Mouse (Mus musculus): ENCODE data around the gene Cep70. TPM values are rescaled to one million over a fixed set of nuclear protein-coding genes. Genes with fewer than 3 reads are reported as not detected.

Gene Cep70
- polyA plus RNA-seq (2014; fragmentation: Nextera tagmentation; extraction: Ambion mirVana), result 51.0 and 57.5 TPM in 2 replicates

GRCm38 (mm10) chr9:99243190-99243894 lies at the start of gene Cep70:
Gene Cep70, plus strand, starts transcription at chr9:99243367.
- ATAC-seq (replicated peaks; ENCODE audit: low FRiP score) (peak; percentile 95), DNase-seq (ENCODE audit: low spot score) (peak; percentile 98)
- Histone ChIP-seq H3K4me1 (replicated peaks; ENCODE audit: control insufficient read depth, insufficient read depth, low read length) (no peaks in the 10 kb centered on the region; the same call in 1 of the 2 replicates), H3K27ac (ENCODE audit: low read depth, low read length) (peak within 1 kb of the TSS; percentile 48; the same call in 1 of the 2 replicates), H3K4me2 (ENCODE audit: low read depth, low read length, severe bottlenecking) (peak within 1 kb of the TSS; percentile 73), H3K4me3 (ENCODE audit: low read depth, low read length) (peak within 1 kb of the TSS; percentile 87), H3K27me3 (ENCODE audit: control insufficient read depth, insufficient read depth, low read length) (no peaks in the 10 kb centered on the region), H3K36me3 (ENCODE audit: control insufficient read depth, insufficient read depth, low read length) (no peaks in the 10 kb centered on the region; the same call in 1 of the 2 replicates), H3K9ac (ENCODE audit: low read length) (peak within 1 kb of the TSS; percentile 84), H3K9me3 (ENCODE audit: control insufficient read depth, low read length) (no peaks in the 10 kb centered on the region)
- under 1% methylated on average over 66 of the region's 66 CpGs for WGBS

DNA sequence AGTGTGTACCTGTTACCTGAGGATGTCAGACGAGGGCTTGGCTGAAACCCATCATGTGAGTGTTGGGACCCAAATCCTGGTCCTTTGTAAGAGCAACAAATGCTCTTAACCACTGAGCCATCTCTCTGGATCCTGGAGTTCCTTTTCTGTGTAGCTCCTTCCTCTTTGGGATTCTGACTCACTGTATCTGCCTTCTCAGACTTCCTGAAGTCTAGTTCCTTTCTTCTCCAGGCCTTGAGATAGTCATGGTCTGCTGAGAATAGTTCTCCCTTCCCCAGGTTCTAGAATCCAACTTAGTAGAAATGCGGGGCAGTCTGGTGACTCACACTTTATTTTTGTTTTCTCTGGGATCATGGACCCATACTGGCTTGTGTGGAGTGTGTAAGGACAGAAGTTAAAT lies 30.5 kb upstream of the Cep70 start:
- WGBS, result 87% methylated on average over 2 of the region's 2 CpGs
- H3K27me3 ChIP-seq (ENCODE audit: control insufficient read depth, insufficient read depth, low read length), result no peaks in the 10 kb centered on the region
- H3K36me3 ChIP-seq (ENCODE audit: control insufficient read depth, insufficient read depth, low read length), result no peaks in the 10 kb centered on the region
- no peaks in the 10 kb centered on the region for H3K9me3 ChIP-seq (ENCODE audit: control insufficient read depth, low read length)
- no peak for ATAC-seq (replicated peaks; ENCODE audit: low FRiP score)
- H3K9ac ChIP-seq (ENCODE audit: low read length), result no peak overlapping the region
- H3K4me1 ChIP-seq (replicated peaks; ENCODE audit: control insufficient read depth, insufficient read depth, low read length), result no peaks in the 10 kb centered on the region
- no peak overlapping the region for H3K4me3 ChIP-seq (ENCODE audit: low read depth, low read length)
- H3K4me2 ChIP-seq (ENCODE audit: low read depth, low read length, severe bottlenecking), result no peak overlapping the region
- no peak for DNase-seq (ENCODE audit: low spot score)
- no peak overlapping the region for H3K27ac ChIP-seq (ENCODE audit: low read depth, low read length)

- no peak for DNase-seq (ENCODE audit: low spot score)
- WGBS, result 84% methylated on average over 2 of the region's 2 CpGs
- Histone ChIP-seq H3K36me3 (ENCODE audit: control insufficient read depth, insufficient read depth, low read length) (no peaks in the 10 kb centered on the region), H3K4me2 (ENCODE audit: low read depth, low read length, severe bottlenecking) (no peak overlapping the region), H3K27me3 (ENCODE audit: control insufficient read depth, insufficient read depth, low read length) (no peaks in the 10 kb centered on the region), H3K27ac (ENCODE audit: low read depth, low read length) (no peak overlapping the region), H3K9ac (ENCODE audit: low read length) (no peak overlapping the region), H3K4me3 (ENCODE audit: low read depth, low read length) (no peak overlapping the region), H3K4me1 (replicated peaks; ENCODE audit: control insufficient read depth, insufficient read depth, low read length) (no peaks in the 10 kb centered on the region), H3K9me3 (ENCODE audit: control insufficient read depth, low read length) (no peaks in the 10 kb centered on the region)
- ATAC-seq (replicated peaks; ENCODE audit: low FRiP score), result no peak
Measured at GRCm38 (mm10) chr9:99216182-99216581, 27.0 kb upstream of the Cep70 start.

- no peak overlapping the region for H3K9ac ChIP-seq (ENCODE audit: low read length)
- H3K27me3 ChIP-seq (ENCODE audit: control insufficient read depth, insufficient read depth, low read length), result no peaks in the 10 kb centered on the region
- no peak; the same call in 1 of the 2 replicates for ATAC-seq (replicated peaks; ENCODE audit: low FRiP score)
- WGBS, result 32% methylated on average over 6 of the region's 6 CpGs
- peak; percentile 71 for DNase-seq (ENCODE audit: low spot score)
- H3K4me2 ChIP-seq (ENCODE audit: low read depth, low read length, severe bottlenecking), result no peak overlapping the region
- H3K4me1 ChIP-seq (replicated peaks; ENCODE audit: control insufficient read depth, insufficient read depth, low read length), result no peaks in the 10 kb centered on the region
- no peaks in the 10 kb centered on the region for H3K36me3 ChIP-seq (ENCODE audit: control insufficient read depth, insufficient read depth, low read length)
- no peak overlapping the region for H3K4me3 ChIP-seq (ENCODE audit: low read depth, low read length)
- no peak overlapping the region for H3K27ac ChIP-seq (ENCODE audit: low read depth, low read length)
- H3K9me3 ChIP-seq (ENCODE audit: control insufficient read depth, low read length), result no peaks in the 10 kb centered on the region
Measured at GRCm38 (mm10) chr9:99217999-99218719, 25.0 kb upstream of the Cep70 start.

DNA sequence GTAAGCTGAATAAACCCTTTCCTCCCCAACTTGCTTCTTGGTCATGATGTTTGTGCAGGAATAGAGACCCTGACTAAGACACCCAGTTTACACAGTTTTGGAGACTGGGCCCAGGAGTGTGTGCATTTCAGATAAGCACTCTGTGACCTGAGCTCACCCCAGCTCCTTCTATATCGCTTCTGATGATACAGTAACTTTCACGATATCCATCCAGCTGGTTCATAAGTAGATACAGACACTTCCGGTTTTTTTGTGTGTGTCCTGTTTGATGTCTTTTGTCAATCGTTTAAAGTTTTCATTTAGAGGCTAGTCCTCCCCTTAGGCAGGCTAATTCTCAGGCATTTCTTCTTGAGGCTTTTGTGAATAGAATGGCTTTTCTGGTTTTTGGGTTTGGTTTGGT lies 21.5 kb upstream of the Cep70 start:
- no peak for ATAC-seq (replicated peaks; ENCODE audit: low FRiP score)
- no peaks in the 10 kb centered on the region for H3K36me3 ChIP-seq (ENCODE audit: control insufficient read depth, insufficient read depth, low read length)
- WGBS, result 90% methylated on average over 4 of the region's 4 CpGs
- no peaks in the 10 kb centered on the region for H3K4me1 ChIP-seq (replicated peaks; ENCODE audit: control insufficient read depth, insufficient read depth, low read length)
- no peak overlapping the region for H3K9ac ChIP-seq (ENCODE audit: low read length)
- H3K4me2 ChIP-seq (ENCODE audit: low read depth, low read length, severe bottlenecking), result no peak overlapping the region
- no peak overlapping the region for H3K27ac ChIP-seq (ENCODE audit: low read depth, low read length)
- H3K4me3 ChIP-seq (ENCODE audit: low read depth, low read length), result no peak overlapping the region
- H3K9me3 ChIP-seq (ENCODE audit: control insufficient read depth, low read length), result no peaks in the 10 kb centered on the region
- H3K27me3 ChIP-seq (ENCODE audit: control insufficient read depth, insufficient read depth, low read length), result no peaks in the 10 kb centered on the region
- DNase-seq (ENCODE audit: low spot score), result no peak

GRCm38 (mm10) chr9:99224583-99224982 lies 18.6 kb upstream of the Cep70 start:
- Histone ChIP-seq H3K4me3 (ENCODE audit: low read depth, low read length) (no peak overlapping the region), H3K36me3 (ENCODE audit: control insufficient read depth, insufficient read depth, low read length) (no peaks in the 10 kb centered on the region), H3K9ac (ENCODE audit: low read length) (no peak overlapping the region), H3K27ac (ENCODE audit: low read depth, low read length) (no peak overlapping the region), H3K4me1 (replicated peaks; ENCODE audit: control insufficient read depth, insufficient read depth, low read length) (no peaks in the 10 kb centered on the region), H3K27me3 (ENCODE audit: control insufficient read depth, insufficient read depth, low read length) (no peaks in the 10 kb centered on the region), H3K4me2 (ENCODE audit: low read depth, low read length, severe bottlenecking) (no peak overlapping the region), H3K9me3 (ENCODE audit: control insufficient read depth, low read length) (no peaks in the 10 kb centered on the region)
- 54% methylated on average over 3 of the region's 3 CpGs for WGBS
- ATAC-seq (replicated peaks; ENCODE audit: low FRiP score) (no peak), DNase-seq (ENCODE audit: low spot score) (no peak)

GRCm38 (mm10) chr9:99229450-99229849 lies 13.7 kb upstream of the Cep70 start:
- Histone ChIP-seq H3K36me3 (ENCODE audit: control insufficient read depth, insufficient read depth, low read length) (no peaks in the 10 kb centered on the region), H3K4me2 (ENCODE audit: low read depth, low read length, severe bottlenecking) (no peak overlapping the region), H3K27me3 (ENCODE audit: control insufficient read depth, insufficient read depth, low read length) (no peaks in the 10 kb centered on the region), H3K4me3 (ENCODE audit: low read depth, low read length) (no peak overlapping the region), H3K27ac (ENCODE audit: low read depth, low read length) (no peak overlapping the region), H3K4me1 (replicated peaks; ENCODE audit: control insufficient read depth, insufficient read depth, low read length) (no peaks in the 10 kb centered on the region), H3K9ac (ENCODE audit: low read length) (no peak overlapping the region), H3K9me3 (ENCODE audit: control insufficient read depth, low read length) (no peaks in the 10 kb centered on the region)
- no peak for ATAC-seq (replicated peaks; ENCODE audit: low FRiP score)
- DNase-seq (ENCODE audit: low spot score), result no peak
- WGBS, result 88% methylated on average over 14 of the region's 14 CpGs

DNA sequence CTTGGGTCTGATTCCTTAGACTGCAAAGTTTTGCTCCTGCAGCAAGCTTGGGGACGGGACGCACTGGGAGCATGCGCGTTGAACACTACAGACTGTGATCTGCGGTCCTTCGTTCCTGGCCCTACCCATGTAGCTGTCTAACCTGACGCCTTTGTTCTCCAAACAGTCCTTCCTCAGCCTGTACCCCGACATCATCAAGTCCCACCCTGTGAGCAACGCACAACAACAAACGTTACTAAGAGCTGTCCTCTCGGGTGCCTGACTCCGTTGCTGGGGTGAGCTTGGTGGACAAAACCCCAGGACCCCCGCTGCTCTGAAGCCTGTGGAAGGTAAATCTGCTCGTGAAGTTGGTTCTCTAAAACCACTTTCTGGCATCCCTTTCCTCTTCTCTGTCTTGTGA lies 6.0 kb upstream of the Cep70 start, which contains the start of gene Faiml:
Gene Faiml (minus strand): TSS at position 101 of the 400 bp plus-strand sequence.
- H3K27ac ChIP-seq (ENCODE audit: low read depth, low read length), result no peak within 1 kb of the TSS
- ATAC-seq (replicated peaks; ENCODE audit: low FRiP score) (no peak), DNase-seq (ENCODE audit: low spot score) (no peak)
- H3K9ac ChIP-seq (ENCODE audit: low read length), result no peak within 1 kb of the TSS
- no peak within 1 kb of the TSS for H3K4me3 ChIP-seq (ENCODE audit: low read depth, low read length)
- H3K4me1 ChIP-seq (replicated peaks; ENCODE audit: control insufficient read depth, insufficient read depth, low read length), result no peaks in the 10 kb centered on the region
- H3K9me3 ChIP-seq (ENCODE audit: control insufficient read depth, low read length), result no peaks in the 10 kb centered on the region
- H3K27me3 ChIP-seq (ENCODE audit: control insufficient read depth, insufficient read depth, low read length), result no peaks in the 10 kb centered on the region
- 86% methylated on average over 14 of the region's 14 CpGs for WGBS
- no peaks in the 10 kb centered on the region for H3K36me3 ChIP-seq (ENCODE audit: control insufficient read depth, insufficient read depth, low read length)
- no peak within 1 kb of the TSS for H3K4me2 ChIP-seq (ENCODE audit: low read depth, low read length, severe bottlenecking)
